Mouse (Mus musculus) megakaryocyte, embryonic 14.5 days (primary cell): ENCODE data around the gene Hist1h2bc.

Experiments
- FLI1 ChIP-seq: IDR thresholded peaks from 2 replicates; pipeline ENCODE4 v1.6.1; 2012; ENCODE audit warnings: low read length, inconsistent platforms, mixed read lengths
- GATA1 ChIP-seq: IDR thresholded peaks from 3 replicates; pipeline ENCODE4 v1.6.1; 2012; ENCODE audit warnings: mixed read lengths, low read length, inconsistent platforms, borderline replicate concordance

- TF ChIP-seq FLI1 (no peak), GATA1 (no peak)
These were observed 45.2 kb downstream of the Hist1h2bc start for GRCm38 (mm10) chr13:23729192-23729525.
